Mouse (Mus musculus) kidney, adult 8-10 months (tissue): ENCODE data around the gene Egflam.

Experiments used
- DNase-seq, 2 experiments: peaks; one replicate each; pipeline ENCODE4 v3.0.0; 2022

The Egflam gene

GRCm38 (mm10) chr15:7216581-7217272 lies 181.5 kb downstream of the Egflam start:
- DNase-seq: no peak

GRCm38 (mm10) chr15:7215845-7216244 lies 182.3 kb downstream of the Egflam start:
- DNase-seq: no peak

GRCm38 (mm10) chr15:7213683-7214082 lies 184.5 kb downstream of the Egflam start:
- DNase-seq: no peak

- no peak for DNase-seq
Observed at GRCm38 (mm10) chr15:7208180-7208579, 190.0 kb downstream of the Egflam start.

- DNase-seq: no peak
Observed at GRCm38 (mm10) chr15:7207292-7207691, 190.9 kb downstream of the Egflam start.

GRCm38 (mm10) chr15:7206110-7206509 lies 192.1 kb downstream of the Egflam start:
- no peak for DNase-seq

GRCm38 (mm10) chr15:7204917-7205316 lies 193.3 kb downstream of the Egflam start:
- no peak for DNase-seq

- DNase-seq: peak in 1 of 2 experiments; percentile 36
Observed at GRCm38 (mm10) chr15:7203606-7204330, 194.4 kb downstream of the Egflam start.

GRCm38 (mm10) chr15:7202981-7203380 lies 195.2 kb downstream of the Egflam start:
- no peak for DNase-seq

GRCm38 (mm10) chr15:7201421-7202380 lies 196.5 kb downstream of the Egflam start:
- no peak for DNase-seq

GRCm38 (mm10) chr15:7200286-7200685 lies 197.9 kb downstream of the Egflam start:
- DNase-seq: no peak

- DNase-seq: peak in 1 of 2 experiments; percentile 15
Observed at GRCm38 (mm10) chr15:7198816-7199215, 199.4 kb downstream of the Egflam start.

GRCm38 (mm10) chr15:7197652-7198445 lies 200.3 kb downstream of the Egflam start:
- no peak for DNase-seq

GRCm38 (mm10) chr15:7194748-7195221 lies 203.4 kb downstream of the Egflam start:
- DNase-seq: no peak

- no peak for DNase-seq
Observed at GRCm38 (mm10) chr15:7194147-7194720, 204.0 kb downstream of the Egflam start.

GRCm38 (mm10) chr15:7192582-7192981 lies 205.6 kb downstream of the Egflam start:
- no peak for DNase-seq

GRCm38 (mm10) chr15:7191074-7191473 lies 207.1 kb downstream of the Egflam start:
- DNase-seq: no peak

- DNase-seq: no peak
Observed at GRCm38 (mm10) chr15:7189678-7190454, 208.3 kb downstream of the Egflam start.

- DNase-seq: no peak
Observed at GRCm38 (mm10) chr15:7187682-7188081, 210.5 kb downstream of the Egflam start.

GRCm38 (mm10) chr15:7180576-7180975 lies 217.6 kb downstream of the Egflam start:
- DNase-seq: no peak

- DNase-seq: no peak
Observed at GRCm38 (mm10) chr15:7173776-7174175, 224.4 kb downstream of the Egflam start.
